Mouse (Mus musculus) lung, postnatal 0 days (tissue): ENCODE results near the gene Ilvbl. TPM values are rescaled to one million over a fixed set of nuclear protein-coding genes. Genes with fewer than 3 reads are reported as not detected.
"Not testable (repeated sequence)": the region's sequence is repeated elsewhere in the genome, so short reads cannot be mapped to it uniquely, and the experiment has no call there.

ENCODE experiments used
- ATAC-seq: fragments of 200-750 bp; cut with Nextera tagmentation; 2 replicates; pipeline ENCODE4 v1.8.0; 2017; ENCODE audit warnings: moderate library complexity
- DNase-seq: peaks from one replicate; pipeline ENCODE4 v3.0.0-alpha.2; 2016; ENCODE audit warnings: low spot score
- H3K27ac ChIP-seq: fragments of 300-500 bp; sonication (generic); 2 replicates; pipeline ENCODE4 v1.5.1; 2014; ENCODE audit warnings: antibody characterized with exemption, mild to moderate bottlenecking, low read length, mixed read lengths
- H3K27me3 ChIP-seq: fragments of 300-500 bp; sonication (generic); replicated peaks from 2 replicates; pipeline ENCODE4 v1.6.1; 2014; ENCODE audit warnings: low read length, mixed read lengths; ENCODE audit not compliant: insufficient read depth
- H3K36me3 ChIP-seq: fragments of 300-500 bp; sonication (generic); 2 replicates; pipeline ENCODE4 v1.6.1; 2014; ENCODE audit warnings: low read length, mixed read lengths; ENCODE audit not compliant: insufficient read depth
- H3K4me1 ChIP-seq: fragments of 300-500 bp; sonication (generic); 2 replicates; pipeline ENCODE4 v1.6.1; 2014; ENCODE audit warnings: antibody characterized with exemption, low read depth, low read length, mixed read lengths; ENCODE audit not compliant: insufficient read depth
- H3K4me2 ChIP-seq: fragments of 300-500 bp; sonication (generic); replicated peaks from 2 replicates; pipeline ENCODE4 v1.6.1; 2014; ENCODE audit warnings: low read depth, mild to moderate bottlenecking, low read length, moderate library complexity, mixed read lengths
- H3K4me3 ChIP-seq: fragments of 300-500 bp; sonication (generic); 2 replicates; pipeline ENCODE4 v1.5.1; 2014; ENCODE audit warnings: low read depth, low read length
- H3K9ac ChIP-seq: fragments of 300-500 bp; sonication (generic); replicated peaks from 2 replicates; pipeline ENCODE4 v1.6.1; 2014; ENCODE audit warnings: low read depth, mild to moderate bottlenecking
- H3K9me3 ChIP-seq: fragments of 300-500 bp; sonication (generic); 2 replicates; pipeline ENCODE4 v1.6.1; 2016; ENCODE audit warnings: low read length, mixed read lengths
- CTCF ChIP-seq: IDR thresholded peaks from 2 replicates; pipeline ENCODE4 v1.5.1; 2016; ENCODE audit warnings: antibody characterized with exemption, mild to moderate bottlenecking
- EP300 ChIP-seq: IDR thresholded peaks from 2 replicates; pipeline ENCODE4 v1.6.1; 2016; ENCODE audit warnings: antibody characterized with exemption, mild to moderate bottlenecking, control low read depth
- WGBS: fragments of 180-500 bp; shearing (Covaris S2); extraction: QIAGEN DNeasy Blood & Tissue Kit; methylation state at CpG from one replicate; pipeline ENCODE4 v1.1.7; 2014; 5-methylcytosine and 5-hydroxymethylcytosine counted together
- polyA plus RNA-seq: library from polyadenylated mRNA; unstranded; fragments of >200 nt; fragmentation: Nextera tagmentation; extraction: Ambion mirVana; gene quantifications from 2 replicates; pipeline ENCODE4 v1.2.1, GENCODE M21; 2015

Gene Ilvbl
- 38.1 and 45.0 TPM in 2 replicates for polyA plus RNA-seq

- no peaks in the 10 kb centered on the region for H3K9me3 ChIP-seq
- TF ChIP-seq EP300 (peak; percentile 39; the same call in 1 of the 2 replicates), CTCF (peak; percentile 61)
- peak within 1 kb of the TSS; percentile 97 for H3K27ac ChIP-seq
- H3K4me1 ChIP-seq, result peaks cover 5% of the 10 kb centered on the region; the same call in 1 of the 2 replicates
- peak within 1 kb of the TSS; percentile 59 for H3K4me3 ChIP-seq
- DNase-seq (peak; percentile 99), ATAC-seq (peak; percentile 91)
- H3K36me3 ChIP-seq, result peaks cover 5% of the 10 kb centered on the region; the same call in 1 of the 2 replicates
- H3K9ac ChIP-seq, result peak within 1 kb of the TSS; percentile 66
- under 1% methylated on average over 51 of the region's 51 CpGs for WGBS
- no peaks in the 10 kb centered on the region for H3K27me3 ChIP-seq
- peak within 1 kb of the TSS; percentile 76 for H3K4me2 ChIP-seq
Observed at GRCm38 (mm10) chr10:78574250-78575104, at the start of gene Ilvbl. Gene Ilvbl (plus strand): TSS chr10:78574346.

GRCm38 (mm10) chr10:78525071-78525470 is 49.1 kb upstream of the Ilvbl start:
- H3K4me3 ChIP-seq, H3K4me2 ChIP-seq, H3K9me3 ChIP-seq, H3K9ac ChIP-seq, H3K27ac ChIP-seq, DNase-seq, ATAC-seq, H3K36me3 ChIP-seq, H3K27me3 ChIP-seq, H3K4me1 ChIP-seq: not testable (repeated sequence)
- 41% methylated on average over 3 of the region's 3 CpGs for WGBS

GRCm38 (mm10) chr10:78525511-78525910 is 48.6 kb upstream of the Ilvbl start:
- Histone ChIP-seq H3K27ac (no peak overlapping the region), H3K36me3 (no peaks in the 10 kb centered on the region), H3K27me3 (no peaks in the 10 kb centered on the region), H3K9ac (no peak overlapping the region), H3K4me2 (no peak overlapping the region), H3K9me3 (no peaks in the 10 kb centered on the region), H3K4me1 (no peaks in the 10 kb centered on the region), H3K4me3 (no peak overlapping the region)
- WGBS, result 48% methylated on average over 4 of the region's 4 CpGs
- ATAC-seq (no peak), DNase-seq (no peak)
- TF ChIP-seq EP300 (no peak), CTCF (no peak)

GRCm38 (mm10) chr10:78540943-78541342 is 33.2 kb upstream of the Ilvbl start:
- H3K9ac ChIP-seq, result no peak overlapping the region
- H3K4me3 ChIP-seq, result no peak overlapping the region
- H3K27ac ChIP-seq, result no peak overlapping the region
- DNase-seq (peak; percentile 15), ATAC-seq (no peak)
- H3K27me3 ChIP-seq, result no peaks in the 10 kb centered on the region
- H3K4me2 ChIP-seq, result no peak overlapping the region
- H3K4me1 ChIP-seq, result no peaks in the 10 kb centered on the region
- no peaks in the 10 kb centered on the region for H3K9me3 ChIP-seq
- 77% methylated on average over 2 of the region's 2 CpGs for WGBS
- no peaks in the 10 kb centered on the region for H3K36me3 ChIP-seq
- no peak for TF ChIP-seq EP300
- TF ChIP-seq CTCF, result peak; percentile 62

GRCm38 (mm10) chr10:78565070-78565469 is 9.1 kb upstream of the Ilvbl start:
- no peak overlapping the region for H3K9ac ChIP-seq
- H3K4me3 ChIP-seq, result no peak overlapping the region
- ATAC-seq (no peak), DNase-seq (no peak)
- H3K4me2 ChIP-seq, result no peak overlapping the region
- TF ChIP-seq CTCF, result no peak
- H3K36me3 ChIP-seq, result no peaks in the 10 kb centered on the region
- no peaks in the 10 kb centered on the region for H3K27me3 ChIP-seq
- H3K4me1 ChIP-seq, result no peaks in the 10 kb centered on the region
- no peak overlapping the region for H3K27ac ChIP-seq
- H3K9me3 ChIP-seq, result no peaks in the 10 kb centered on the region
- WGBS, result 65% methylated on average over 1 of the region's 1 CpGs

- Histone ChIP-seq H3K9ac (no peak overlapping the region), H3K9me3 (no peaks in the 10 kb centered on the region), H3K36me3 (no peaks in the 10 kb centered on the region), H3K4me2 (no peak overlapping the region), H3K4me1 (no peaks in the 10 kb centered on the region), H3K27me3 (no peaks in the 10 kb centered on the region), H3K27ac (no peak overlapping the region), H3K4me3 (no peak overlapping the region)
- WGBS, result 76% methylated on average over 3 of the region's 3 CpGs
- ATAC-seq (no peak), DNase-seq (no peak)
- no peak for TF ChIP-seq EP300
Observed at GRCm38 (mm10) chr10:78569191-78569590, 5.0 kb upstream of the Ilvbl start.
